Mouse (Mus musculus) gastrocnemius, postnatal 14 days (tissue): ENCODE measurements at regions not wholly inside any gene's neighbourhood (a gene's known extent, or its start where the extent isn't known, plus 50 kb on each side); places are given as distances from the start of the nearest gene placed in this dataset.
"Not testable (repeated sequence)": the region's sequence is repeated elsewhere in the genome, so short reads cannot be mapped to it uniquely, and the experiment has no call there.

Experiments
- DNase-seq: peaks from one replicate; pipeline ENCODE4 v3.0.0; 2021; ENCODE audit warnings: mixed read lengths
- intact Hi-C: fragments of 180-260 bp; cut with DNase I; formaldehyde crosslinking; loops from one replicate; pipeline ENCODE4 v1.15.1; 2025; ENCODE audit warnings: low total_unique reads

DNA sequence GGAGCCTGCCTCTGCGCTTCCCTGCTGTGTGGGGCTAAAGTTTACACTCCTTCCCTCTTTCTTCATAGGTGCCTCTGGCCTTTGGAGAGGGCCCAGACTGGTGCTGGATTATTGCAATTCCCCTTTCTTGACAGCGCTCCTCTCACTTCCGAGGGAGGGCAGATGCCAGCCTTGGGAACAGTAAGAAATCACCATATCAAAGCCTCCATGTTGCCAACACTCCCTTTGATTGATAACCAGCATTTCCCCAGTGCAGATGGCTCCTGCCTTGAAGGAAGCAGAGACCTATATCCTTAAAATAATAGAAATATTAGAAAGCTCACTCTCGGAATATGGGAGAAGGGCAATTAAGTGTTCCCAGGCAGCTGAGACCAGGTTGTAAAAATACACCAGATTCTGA, 63.1 kb upstream of the Cep295 start:
- intact Hi-C loops, result no loop called here
- no peak for DNase-seq

GRCm38 (mm10) chr9:15421864-15422263, 64.3 kb upstream of the Cep295 start:
- intact Hi-C loops, result no loop called here
- no peak for DNase-seq

DNA sequence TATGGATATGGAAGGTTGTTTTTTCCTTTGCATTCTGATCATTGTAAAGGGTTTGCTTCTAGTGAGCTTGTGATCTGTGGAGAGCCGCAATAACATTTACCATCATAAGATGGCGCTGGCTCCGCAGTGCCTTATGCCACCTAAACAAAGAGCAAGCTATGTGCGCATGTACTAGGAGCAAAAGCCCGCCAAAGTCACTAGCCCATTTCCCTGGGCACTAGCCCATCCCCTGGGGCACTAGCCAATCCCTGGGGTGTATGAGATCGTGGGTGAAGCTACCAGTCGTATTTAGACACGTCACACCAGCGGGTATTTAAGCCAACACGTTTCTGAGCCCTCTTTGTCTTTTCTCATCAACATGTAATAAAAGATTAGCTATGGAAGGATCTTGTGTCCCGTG, 59.0 kb upstream of the Smco4 start:
- intact Hi-C loops, DNase-seq: not testable (repeated sequence)

DNA sequence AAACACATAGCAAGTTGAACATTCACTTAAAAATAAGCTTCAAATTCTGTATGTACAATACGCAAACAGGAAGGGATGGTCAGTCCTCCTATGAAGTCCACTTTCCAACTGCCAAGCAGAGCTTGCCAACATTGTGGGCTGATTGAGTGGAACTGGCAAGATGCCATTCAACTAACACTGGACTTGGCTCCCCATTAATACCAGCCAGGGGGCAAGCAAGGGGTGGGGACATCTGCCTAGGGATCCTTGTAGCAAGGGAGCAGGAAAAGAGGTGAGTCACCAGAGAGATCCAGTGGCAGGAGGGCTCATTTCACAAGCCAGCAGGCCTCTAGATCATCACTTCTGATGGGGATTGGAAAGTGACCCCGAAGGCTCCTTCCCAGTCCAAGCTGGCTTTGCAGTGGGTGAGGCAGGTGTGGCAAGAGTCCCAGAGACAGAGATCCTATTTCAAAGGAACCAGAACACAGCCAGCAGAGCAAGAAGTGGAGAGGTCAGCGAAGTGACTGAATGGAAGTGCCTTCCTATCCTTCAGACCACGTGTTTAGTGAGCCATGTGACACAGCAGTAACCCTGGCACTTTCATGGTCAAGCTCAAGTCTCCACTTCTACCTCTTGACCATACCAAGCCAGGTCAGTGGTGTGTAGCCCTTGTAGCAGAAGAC, 53.8 kb upstream of the Smco4 start:
- intact Hi-C loops, result loop anchor here (5.0 kb wide), 1 partner anchor 243 kb away; no protein-coding TSS in a partner anchor
- no peak for DNase-seq

DNA sequence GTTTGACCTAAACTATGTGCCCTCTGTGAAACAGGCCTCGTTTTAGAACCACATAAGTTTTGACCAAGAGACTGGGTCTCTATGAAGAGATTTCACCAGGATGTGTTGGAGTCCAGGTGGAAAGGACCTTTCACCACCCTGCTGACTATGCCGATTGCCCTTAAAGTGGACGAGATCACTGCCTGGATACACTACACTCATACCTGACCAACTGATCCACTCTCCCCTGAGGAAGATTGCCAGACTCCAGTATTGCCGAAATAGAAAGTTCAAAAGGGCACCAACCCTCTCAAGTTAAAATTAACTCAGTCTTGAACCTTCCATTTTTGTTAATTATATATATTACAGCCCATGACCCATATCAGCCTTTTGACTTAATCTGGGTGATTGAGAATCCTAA, 51.1 kb upstream of the Smco4 start:
- intact Hi-C loops, result no loop called here
- DNase-seq, result no peak
